Mouse (Mus musculus) thymus, adult 2 months (tissue): ENCODE measurements around the gene Ntrk2. TPM values are rescaled to one million over a fixed set of nuclear protein-coding genes. Genes with fewer than 3 reads are reported as not detected.

ENCODE experiments used
- DNase-seq: peaks from one replicate; pipeline ENCODE4 v3.0.0; 2021
- H3K27ac ChIP-seq: fragments of 200-500 bp; 2 replicates; pipeline ENCODE4 v1.5.1; 2012; ENCODE audit warnings: low read length, control low read depth; ENCODE audit not compliant: control insufficient read depth, insufficient read depth
- H3K27me3 ChIP-seq: fragments of 200-500 bp; 2 replicates; pipeline ENCODE4 v1.6.1; 2012; ENCODE audit warnings: mild to moderate bottlenecking, low read length, moderate library complexity, mixed read lengths; ENCODE audit not compliant: control insufficient read depth, insufficient read depth
- H3K36me3 ChIP-seq: fragments of 200-500 bp; 2 replicates; pipeline ENCODE4 v1.6.1; 2012; ENCODE audit warnings: mild to moderate bottlenecking, low read length, moderate library complexity; ENCODE audit not compliant: control insufficient read depth, insufficient read depth
- H3K4me1 ChIP-seq: fragments of 200-500 bp; replicated peaks from 2 replicates; pipeline ENCODE4 v1.6.1; 2012; ENCODE audit warnings: low read length; ENCODE audit not compliant: control insufficient read depth, insufficient read depth
- H3K4me3 ChIP-seq: fragments of 200-500 bp; 2 replicates; pipeline ENCODE4 v1.5.1; 2012; ENCODE audit warnings: mild to moderate bottlenecking, low read length, control low read depth, moderate library complexity; ENCODE audit not compliant: control insufficient read depth, insufficient read depth
- CTCF ChIP-seq: fragments of 200-500 bp; IDR thresholded peaks from 2 replicates; pipeline ENCODE4 v1.5.1; 2012; ENCODE audit warnings: mild to moderate bottlenecking, control low read depth, low read length, moderate library complexity, borderline replicate concordance; ENCODE audit not compliant: control insufficient read depth, poor library complexity, insufficient read depth; ENCODE audit errors: extremely low read depth
- POLR2A ChIP-seq: fragments of 200-500 bp; IDR thresholded peaks from 2 replicates; pipeline ENCODE4 v1.6.1; 2012; ENCODE audit warnings: mild to moderate bottlenecking, low read length, control low read depth, moderate library complexity; ENCODE audit not compliant: control insufficient read depth, poor library complexity, insufficient read depth; ENCODE audit errors: extremely low read depth
- WGBS: fragments of 180-500 bp; shearing (Covaris S2); methylation state at CpG from one replicate; pipeline ENCODE4 v1.1.7; 2018; 5-methylcytosine and 5-hydroxymethylcytosine counted together
- polyA plus RNA-seq: library from polyadenylated mRNA; depleted of rRNA; stranded (reverse); fragments of >200 nt; gene quantifications from 2 replicates; pipeline ENCODE4 v1.2.3, GENCODE M21; 2012

Ntrk2 gene
- polyA plus RNA-seq, 1 experiment: 5.7 TPM

GRCm38 (mm10) chr13:58790741-58791140 is 15.6 kb upstream of the Ntrk2 start:
- WGBS: 85% methylated on average over 7 of the region's 7 CpGs
- no peak for TF ChIP-seq POLR2A
- TF ChIP-seq CTCF: no peak
- Histone ChIP-seq H3K27me3 (no peaks in the 10 kb centered on the region), H3K4me1 (no peaks in the 10 kb centered on the region), H3K4me3 (no peak overlapping the region), H3K27ac (no peak overlapping the region), H3K36me3 (no peaks in the 10 kb centered on the region)
- no peak for DNase-seq

- Histone ChIP-seq H3K36me3 (no peaks in the 10 kb centered on the region), H3K27ac (no peak overlapping the region), H3K4me1 (no peaks in the 10 kb centered on the region), H3K27me3 (no peaks in the 10 kb centered on the region), H3K4me3 (no peak overlapping the region)
- no peak for TF ChIP-seq POLR2A
- no peak for TF ChIP-seq CTCF
- WGBS: 93% methylated on average over 7 of the region's 7 CpGs
- no peak for DNase-seq
Observed at GRCm38 (mm10) chr13:58797386-58797785, 9.0 kb upstream of the Ntrk2 start.

GRCm38 (mm10) chr13:58801291-58801690 is 5.1 kb upstream of the Ntrk2 start:
- no peak for DNase-seq
- Histone ChIP-seq H3K4me1 (no peaks in the 10 kb centered on the region; the same call in 1 of the 2 replicates), H3K36me3 (no peaks in the 10 kb centered on the region), H3K27ac (no peak overlapping the region), H3K27me3 (no peaks in the 10 kb centered on the region), H3K4me3 (no peak overlapping the region)
- TF ChIP-seq POLR2A: no peak
- no peak for TF ChIP-seq CTCF
- 82% methylated on average over 3 of the region's 3 CpGs for WGBS

GRCm38 (mm10) chr13:58803882-58804281 is 2.5 kb upstream of the Ntrk2 start:
- H3K4me3 ChIP-seq: no peak overlapping the region
- H3K36me3 ChIP-seq: no peaks in the 10 kb centered on the region
- H3K27ac ChIP-seq: no peak overlapping the region
- no peaks in the 10 kb centered on the region; the same call in 1 of the 2 replicates for H3K27me3 ChIP-seq
- no peaks in the 10 kb centered on the region; the same call in 1 of the 2 replicates for H3K4me1 ChIP-seq
- no peak for DNase-seq
- no peak for TF ChIP-seq POLR2A
- TF ChIP-seq CTCF: no peak
- 0% methylated on average over 1 of the region's 1 CpGs for WGBS

- Histone ChIP-seq H3K36me3 (no peaks in the 10 kb centered on the region), H3K4me1 (no peaks in the 10 kb centered on the region; the same call in 1 of the 2 replicates), H3K27ac (no peak overlapping the region), H3K27me3 (no peaks in the 10 kb centered on the region; the same call in 1 of the 2 replicates), H3K4me3 (no peak overlapping the region)
- WGBS: 89% methylated on average over 11 of the region's 11 CpGs
- TF ChIP-seq POLR2A: no peak
- TF ChIP-seq CTCF: no peak
- no peak for DNase-seq
Observed at GRCm38 (mm10) chr13:58805833-58806232, 536 bp upstream of the Ntrk2 start.

- H3K4me3 ChIP-seq: no peak overlapping the region
- no peaks in the 10 kb centered on the region for H3K36me3 ChIP-seq
- no peaks in the 10 kb centered on the region; the same call in 1 of the 2 replicates for H3K4me1 ChIP-seq
- no peaks in the 10 kb centered on the region; the same call in 1 of the 2 replicates for H3K27me3 ChIP-seq
- H3K27ac ChIP-seq: no peak overlapping the region
- DNase-seq: no peak
- no peak for TF ChIP-seq POLR2A
- TF ChIP-seq CTCF: no peak
- WGBS: 5% methylated on average over 34 of the region's 34 CpGs
Observed at GRCm38 (mm10) chr13:58806896-58807628, 693 bp downstream of the Ntrk2 start.
